Mouse (Mus musculus): Measurements from ENCODE around the gene Olfr774.
"Not testable (repeated sequence)": the region's sequence is repeated elsewhere in the genome, so short reads cannot be mapped to it uniquely, and the experiment has no call there.

Olfr774 gene

GRCm38 (mm10) chr10:129235904-129236303 lies at the start of gene Olfr774:
Olfr774 (plus strand) TSS chr10:129236204.
- DNase-seq = no peak

DNA sequence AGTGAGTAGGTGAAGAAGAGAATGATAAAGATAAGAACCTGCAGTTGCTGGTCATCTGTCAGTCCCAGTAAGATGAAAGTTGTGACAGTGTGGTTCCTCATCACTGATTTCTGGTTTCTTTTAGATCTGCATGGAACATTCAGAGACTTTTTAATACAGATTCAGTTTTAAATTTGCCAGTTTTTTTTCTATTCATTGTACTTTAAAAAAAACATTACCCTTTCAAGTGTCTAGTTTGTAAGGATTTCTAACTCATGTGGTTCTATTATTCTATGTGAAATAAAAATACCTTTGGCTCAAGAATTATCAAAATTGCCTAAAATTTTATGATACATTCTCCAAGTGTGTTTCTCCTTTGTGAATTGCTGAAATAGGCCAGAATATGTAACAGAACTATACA lies 48.7 kb upstream of the Olfr774 start, which contains the start of gene Olfr773:
Gene Olfr773, minus strand, starts transcription at position 101 of the 400 bp plus-strand sequence.
- not testable (repeated sequence) for DNase-seq

GRCm38 (mm10) chr10:129230737-129231136 lies 5.3 kb upstream of the Olfr774 start:
- no peak for DNase-seq

GRCm38 (mm10) chr10:129248112-129248511 lies 12.1 kb downstream of the Olfr774 start, which contains the start of gene Olfr775:
Olfr775 (plus strand) TSS chr10:129248412.
- no peak for DNase-seq

GRCm38 (mm10) chr10:129258827-129259226 lies 22.8 kb downstream of the Olfr774 start, which contains the start of gene Olfr776:
Olfr776 (plus strand) TSS chr10:129259127.
- DNase-seq = no peak

GRCm38 (mm10) chr10:129271081-129271535 lies 35.1 kb downstream of the Olfr774 start, which contains the start of gene Olfr777:
Olfr777 (minus strand) TSS chr10:129271485.
- no peak for DNase-seq
